Mouse (Mus musculus) fat pad, adult 2 months (tissue): ENCODE results near the gene Gm10153.
"Not testable (repeated sequence)": the region's sequence is repeated elsewhere in the genome, so short reads cannot be mapped to it uniquely, and the experiment has no call there.

Experiments used
- DNase-seq: peaks from one replicate; pipeline ENCODE4 v3.0.0-alpha.2; 2011; ENCODE audit warnings: low read depth, low spot score; ENCODE audit errors: extremely low read depth

The Gm10153 gene

DNA sequence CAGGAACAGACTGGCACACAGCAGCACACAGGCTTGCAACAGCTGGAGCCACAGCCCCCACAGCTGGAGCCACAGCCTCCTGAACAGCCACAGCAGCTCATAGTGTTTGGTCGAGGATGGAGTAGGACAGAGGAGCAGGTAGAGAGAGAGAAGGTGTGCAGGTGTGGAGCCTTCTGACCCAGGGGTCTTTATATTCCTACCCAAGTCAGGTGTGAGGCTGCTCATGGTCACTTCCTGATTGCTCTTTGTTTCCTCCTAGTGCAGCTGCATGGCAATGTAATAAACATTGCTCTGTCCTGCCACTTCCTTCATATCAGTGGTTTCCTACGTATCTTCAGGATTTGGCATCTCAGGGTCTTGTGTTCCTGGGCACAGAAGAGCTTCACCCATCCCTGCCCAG is at the start of gene Gm10153:
Gene Gm10153, minus strand, starts transcription at position 101 of the 400 bp plus-strand sequence.
- no peak for DNase-seq

DNA sequence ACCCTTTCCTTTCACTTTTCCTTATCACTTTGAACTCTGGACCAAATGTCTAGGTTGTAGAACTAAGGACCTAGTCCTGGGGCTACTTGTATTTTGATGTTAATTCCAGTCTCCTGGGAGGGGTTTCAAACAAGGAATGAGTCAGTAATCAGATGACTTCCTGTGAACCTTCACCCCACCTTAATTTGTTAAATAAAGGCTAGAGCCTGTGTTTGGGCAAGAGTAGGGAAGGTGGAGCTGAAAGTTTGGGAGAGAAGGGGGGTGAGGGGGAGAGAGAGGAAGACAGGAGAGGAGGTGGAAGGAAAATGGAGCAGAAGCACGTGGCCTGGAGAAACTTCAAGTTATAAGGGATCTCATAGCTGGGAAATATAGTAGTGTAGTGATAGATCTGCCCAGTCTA is 41.4 kb upstream of the Gm10153 start:
- DNase-seq, result no peak

DNA sequence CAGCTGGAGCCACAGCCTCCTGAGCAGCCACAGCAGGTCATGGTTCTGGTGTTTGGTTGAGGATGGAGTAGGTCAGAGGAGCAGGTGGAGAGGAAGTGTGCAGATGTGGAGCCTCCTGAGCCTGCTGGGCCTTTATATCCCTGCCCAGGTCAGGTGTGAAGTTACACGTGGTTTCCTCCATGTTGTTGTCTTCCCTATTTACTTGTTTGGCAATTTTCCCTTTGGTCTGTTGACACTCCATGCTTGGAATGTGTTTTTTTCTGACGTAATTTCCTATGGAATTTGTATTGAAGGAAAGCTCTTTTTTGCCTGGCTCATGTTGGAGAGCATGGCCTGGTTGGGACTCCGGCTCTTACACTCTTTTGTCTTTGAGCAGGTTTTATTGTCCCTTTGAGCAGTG is 39.7 kb upstream of the Gm10153 start, which contains the start of gene Krtap5-5:
Gene Krtap5-5, minus strand, starts transcription at position 101 of the 400 bp plus-strand sequence.
- DNase-seq, result not testable (repeated sequence)

DNA sequence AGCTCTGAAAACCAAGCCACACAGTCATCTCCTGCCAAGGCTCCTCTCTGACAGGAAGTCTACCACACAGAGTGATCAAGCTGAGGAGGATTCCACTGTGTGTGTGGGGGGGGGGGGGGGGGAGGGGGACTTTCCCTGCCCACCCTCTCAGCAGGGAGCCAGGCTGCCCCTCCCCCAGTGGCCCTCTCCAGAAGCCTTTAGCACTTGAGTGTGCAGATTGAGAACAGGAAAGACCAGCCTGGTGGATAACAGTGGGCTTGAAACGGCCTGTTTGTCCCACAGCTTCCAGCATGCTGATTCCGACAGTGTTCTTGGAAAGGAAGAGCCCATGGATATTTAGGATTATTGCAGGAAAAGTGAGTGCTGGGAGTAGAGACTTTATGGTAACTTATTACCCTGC is 34.3 kb upstream of the Gm10153 start:
- no peak for DNase-seq

DNA sequence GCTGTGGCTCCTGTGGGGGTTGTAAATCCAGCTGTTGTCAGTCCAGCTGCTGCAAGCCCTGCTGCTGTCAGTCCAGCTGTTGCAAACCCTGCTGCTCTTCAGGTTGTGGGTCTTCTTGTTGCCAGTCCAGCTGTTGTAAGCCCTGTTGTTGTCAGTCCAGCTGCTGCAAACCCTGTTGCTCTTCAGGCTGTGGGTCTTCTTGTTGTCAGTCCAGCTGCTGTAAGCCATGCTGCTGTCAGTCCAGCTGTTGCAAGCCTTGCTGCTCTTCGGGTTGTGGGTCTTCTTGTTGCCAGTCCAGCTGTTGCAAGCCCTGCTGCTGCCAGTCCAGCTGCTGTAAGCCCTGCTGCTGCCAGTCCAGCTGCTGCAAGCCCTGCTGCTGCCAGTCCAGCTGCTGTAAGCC is 21.9 kb upstream of the Gm10153 start:
- not testable (repeated sequence) for DNase-seq

DNA sequence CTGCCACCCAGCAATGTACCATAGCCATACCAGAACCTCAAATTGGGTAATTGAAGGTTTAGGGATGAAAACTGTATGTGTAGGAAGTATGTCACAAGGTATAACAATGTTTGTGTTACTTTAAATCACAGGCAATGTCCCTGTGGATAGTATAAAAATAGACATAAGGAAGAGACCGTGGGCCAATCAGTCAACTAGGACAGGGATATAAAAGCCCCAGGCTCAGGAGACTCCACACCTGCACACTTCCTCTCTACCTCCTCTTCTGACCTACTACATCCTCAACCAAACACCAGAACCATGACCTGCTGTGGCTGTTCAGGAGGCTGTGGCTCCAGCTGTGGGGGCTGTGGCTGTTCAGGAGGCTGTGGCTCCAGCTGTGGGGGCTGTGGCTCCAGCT is 21.4 kb upstream of the Gm10153 start, which contains the start of gene Gm7579:
Gene Gm7579, plus strand, starts transcription at position 301 of the 400 bp plus-strand sequence.
- no peak for DNase-seq

DNA sequence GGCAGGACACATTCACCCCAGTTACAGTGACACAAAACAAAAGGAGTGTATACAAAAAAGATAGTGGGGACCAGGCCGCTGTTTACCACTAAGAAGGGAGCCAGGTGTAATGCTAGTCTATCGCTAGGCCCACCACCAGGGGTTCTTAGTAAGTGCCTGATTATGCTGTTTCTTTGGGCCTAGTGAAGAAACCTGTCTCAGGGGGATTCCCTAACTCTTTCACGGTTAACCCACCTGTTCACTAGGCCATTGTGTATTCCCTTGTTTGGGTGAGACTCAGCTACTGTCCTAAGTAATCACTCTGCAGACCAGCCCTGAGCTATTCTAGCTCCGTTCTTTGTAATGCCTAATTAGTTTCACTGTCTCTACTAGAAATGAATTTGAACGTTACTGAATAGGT is 16.7 kb upstream of the Gm10153 start:
- DNase-seq, result not testable (repeated sequence)

DNA sequence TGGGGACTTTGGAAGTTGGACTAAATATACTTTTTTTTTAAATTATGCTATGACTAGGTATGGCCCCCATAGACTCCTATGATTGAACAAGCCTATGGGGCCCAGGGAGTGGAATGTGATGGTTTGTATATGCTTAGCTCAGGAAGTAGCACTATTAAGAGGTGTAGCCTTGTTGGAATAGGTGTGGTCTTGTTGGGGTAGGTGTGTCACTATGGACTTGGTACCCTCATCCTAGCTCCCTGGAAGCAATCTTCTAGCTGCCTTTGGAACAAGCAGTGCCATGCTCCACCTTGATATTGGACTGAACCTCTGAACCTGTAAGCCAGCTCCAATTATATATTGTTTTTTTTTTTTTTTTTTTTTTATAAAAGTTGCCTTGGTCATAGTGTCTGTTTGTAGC is 15.3 kb upstream of the Gm10153 start:
- DNase-seq, result no peak

DNA sequence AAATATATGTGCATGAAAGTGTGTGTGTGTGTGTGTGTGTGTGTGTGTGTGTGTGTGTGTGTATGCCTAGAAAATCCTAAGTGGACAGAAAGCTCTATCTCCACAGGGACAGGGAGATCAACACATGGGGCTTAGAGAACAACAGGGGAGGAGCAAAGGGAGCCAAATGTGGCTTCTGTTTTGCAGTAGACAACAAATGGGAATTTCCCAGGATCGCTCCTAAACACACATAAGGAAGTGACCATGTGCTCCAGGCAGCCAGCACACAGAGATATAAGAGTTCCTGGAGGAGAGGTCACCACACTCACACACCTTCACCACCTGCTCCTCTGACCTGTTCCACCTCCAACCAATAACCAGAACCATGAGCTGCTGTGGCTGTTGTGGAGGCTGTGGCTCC is 10.9 kb upstream of the Gm10153 start, which contains the start of gene Krtap5-3:
Gene Krtap5-3, plus strand, starts transcription at position 301 of the 400 bp plus-strand sequence.
- DNase-seq, result no peak

DNA sequence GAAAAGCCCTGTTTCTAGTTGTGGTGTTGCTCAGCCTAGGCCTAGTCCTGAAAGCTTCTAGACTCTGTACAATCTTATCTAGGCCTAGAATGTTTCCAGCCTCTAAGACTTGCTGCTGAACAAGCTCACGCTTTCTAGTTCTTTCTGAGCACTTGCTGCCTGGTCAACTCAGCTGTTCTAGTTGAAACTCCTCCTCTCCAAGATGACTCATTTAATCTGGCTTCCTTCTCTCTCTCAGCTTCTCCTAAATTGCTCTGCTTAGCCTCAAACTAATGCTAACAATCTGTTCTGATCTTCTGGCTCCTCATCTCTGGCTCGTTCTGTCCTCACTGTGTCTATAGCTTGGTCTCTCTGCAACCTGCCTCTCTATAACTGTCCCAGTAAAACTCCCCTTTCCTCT is 8.6 kb upstream of the Gm10153 start:
- no peak for DNase-seq

DNA sequence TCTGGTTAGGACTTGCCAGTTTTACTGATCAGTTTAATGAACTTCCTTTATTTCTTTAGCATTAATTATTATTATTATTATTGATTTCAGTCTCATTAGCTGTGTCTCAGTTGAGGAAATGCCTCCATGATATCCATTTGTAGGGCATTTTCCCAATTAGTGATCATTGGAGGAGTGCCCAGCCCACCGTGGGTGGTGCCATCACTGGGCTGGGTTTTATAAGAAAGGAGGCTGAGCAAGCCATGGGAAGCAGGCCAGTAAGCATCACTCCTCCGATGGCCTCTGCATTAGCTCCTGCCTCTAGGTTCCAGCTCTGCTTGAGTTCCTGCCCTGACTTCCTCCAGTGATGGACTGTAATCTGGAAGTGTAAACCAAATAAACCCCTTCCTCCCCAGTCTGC is 2.0 kb downstream of the Gm10153 start:
- no peak for DNase-seq

DNA sequence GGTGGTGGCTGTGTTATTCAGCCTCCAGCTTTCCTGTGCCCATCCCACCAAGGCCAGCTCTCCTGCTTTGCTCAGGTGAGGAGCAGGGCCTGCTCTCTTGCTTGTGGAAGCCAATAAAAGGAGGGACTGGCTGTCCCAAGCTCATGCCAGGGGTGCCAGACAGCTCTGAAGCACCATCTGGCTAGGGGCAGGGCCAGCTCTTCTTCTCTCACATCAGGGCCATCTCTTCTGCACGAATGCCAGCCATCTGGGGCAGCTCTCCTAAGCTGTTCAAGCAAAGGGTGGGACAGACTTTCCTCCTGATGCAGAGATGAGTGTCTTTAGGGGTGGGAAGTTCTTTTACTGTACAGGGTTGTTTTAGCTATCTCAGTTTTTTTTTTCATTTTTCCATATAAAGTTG is 9.2 kb downstream of the Gm10153 start:
- no peak for DNase-seq

DNA sequence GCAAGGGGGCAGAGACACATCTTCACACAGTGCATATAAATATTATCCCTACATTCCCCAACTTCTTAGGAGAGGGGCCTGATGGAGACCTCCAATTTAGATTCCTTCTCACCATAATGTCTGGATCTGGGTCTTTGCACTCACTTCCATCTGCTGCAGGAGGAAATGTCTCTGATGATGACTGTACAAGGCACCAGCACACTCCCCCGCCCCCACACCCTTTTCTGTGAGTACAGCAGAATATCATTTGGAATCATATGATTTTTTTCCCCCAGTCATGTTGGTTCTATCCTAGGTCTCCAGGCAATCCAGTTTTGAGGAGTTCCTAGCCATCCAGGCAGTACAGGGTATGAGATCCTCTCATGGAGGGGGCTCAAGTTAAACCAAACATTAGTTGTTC is 11.5 kb downstream of the Gm10153 start:
- no peak for DNase-seq

DNA sequence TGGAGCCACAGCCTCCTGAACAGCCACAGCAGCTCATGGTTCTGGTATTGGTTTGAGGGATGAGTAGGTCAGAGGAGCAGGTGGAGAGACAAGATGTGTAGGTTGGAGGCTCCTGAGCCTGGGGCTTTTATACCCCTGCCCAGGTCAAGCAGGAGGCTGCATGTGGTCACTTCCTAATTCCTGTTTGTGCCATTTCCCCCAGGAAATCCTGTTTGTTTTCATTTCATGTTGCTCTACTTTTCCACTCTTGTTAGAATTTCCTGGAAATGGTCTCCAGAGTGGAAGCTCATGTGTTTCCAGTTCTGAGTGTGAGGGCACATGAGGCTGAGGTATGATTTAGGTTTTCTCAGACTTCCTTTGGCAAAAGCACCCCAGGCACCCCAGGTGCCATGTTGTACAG is 14.3 kb downstream of the Gm10153 start, which contains the start of gene Krtap5-2:
Gene Krtap5-2, minus strand, starts transcription at position 101 of the 400 bp plus-strand sequence.
- not testable (repeated sequence) for DNase-seq

DNA sequence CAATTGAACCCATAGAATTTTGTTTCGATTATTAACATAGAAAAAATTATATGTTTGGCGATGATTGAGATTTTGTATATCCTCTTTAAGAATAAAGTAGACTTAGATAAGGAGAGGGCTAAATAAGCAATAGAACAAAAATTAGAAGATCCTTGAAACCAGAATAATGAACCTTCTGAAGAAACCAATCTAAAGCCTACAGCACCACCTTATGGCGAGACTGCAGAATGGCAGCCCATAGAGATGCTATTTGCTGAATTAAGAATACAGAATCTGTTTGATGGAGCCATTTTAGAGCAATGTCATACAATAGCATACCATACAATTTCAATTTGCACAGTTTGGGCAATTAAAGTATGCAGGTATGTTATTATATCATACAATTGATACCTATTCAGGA is 20.4 kb downstream of the Gm10153 start:
- DNase-seq, result no peak

DNA sequence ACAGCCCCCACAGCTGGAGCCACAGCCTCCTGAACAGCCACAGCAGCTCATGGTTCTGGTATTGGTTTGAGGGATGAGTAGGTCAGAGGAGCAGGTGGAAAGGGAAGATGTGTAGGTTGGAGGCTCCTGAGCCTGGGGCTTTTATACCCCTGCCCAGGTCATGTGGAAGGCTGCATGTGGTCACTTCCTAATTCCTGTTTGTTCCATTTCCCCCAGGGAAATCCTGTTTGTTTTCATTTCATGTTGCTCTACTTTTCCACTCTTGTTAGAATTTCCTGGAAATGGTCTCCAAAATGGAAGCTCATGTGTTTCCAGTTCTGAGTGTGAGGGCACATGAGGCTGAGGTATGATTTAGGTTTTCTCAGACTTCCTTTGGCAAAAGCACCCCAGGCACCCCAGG is 24.6 kb downstream of the Gm10153 start, which contains the start of gene Gm4553:
Gene Gm4553, minus strand, starts transcription at position 101 of the 400 bp plus-strand sequence.
- not testable (repeated sequence) for DNase-seq

DNA sequence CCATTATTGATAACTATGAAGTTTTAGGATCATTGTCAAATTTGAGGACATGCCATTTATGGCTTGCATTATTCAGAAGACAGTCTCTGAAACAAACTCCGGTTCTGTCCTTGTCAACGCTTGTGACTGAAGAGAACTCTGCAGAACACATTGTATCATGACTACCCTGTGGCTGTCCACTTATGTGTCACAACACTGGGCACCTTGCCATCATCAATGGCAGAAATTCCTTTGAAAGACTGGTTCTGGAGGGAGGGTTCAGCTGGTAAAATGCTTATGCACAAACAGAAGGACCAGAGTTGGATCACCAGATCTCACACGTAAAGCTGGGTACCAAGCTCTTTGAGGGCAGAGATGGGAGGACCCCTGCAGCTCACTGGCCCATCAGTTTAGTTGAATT is 30.8 kb downstream of the Gm10153 start:
- no peak for DNase-seq

DNA sequence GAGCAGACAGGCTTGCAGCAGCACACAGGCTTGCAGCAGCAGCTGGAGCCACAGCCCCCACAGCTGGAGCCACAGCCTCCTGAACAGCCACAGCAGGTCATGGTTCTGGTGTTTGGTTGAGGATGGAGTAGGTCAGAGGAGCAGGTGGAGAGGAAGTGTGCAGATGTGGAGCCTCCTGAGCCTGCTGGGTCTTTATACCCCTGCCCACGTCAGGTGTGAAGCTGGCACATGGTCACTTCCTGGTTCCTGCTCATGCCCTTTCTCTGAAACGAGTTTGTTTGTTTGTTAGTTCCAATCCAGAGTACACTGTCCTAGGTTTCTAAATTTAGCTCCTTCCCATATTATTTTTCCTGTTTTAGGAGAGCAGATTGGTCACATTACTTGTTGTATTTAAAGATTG is 33.2 kb downstream of the Gm10153 start, which contains the start of gene Gm29735:
Gene Gm29735, minus strand, starts transcription at position 101 of the 400 bp plus-strand sequence.
- DNase-seq, result not testable (repeated sequence)

DNA sequence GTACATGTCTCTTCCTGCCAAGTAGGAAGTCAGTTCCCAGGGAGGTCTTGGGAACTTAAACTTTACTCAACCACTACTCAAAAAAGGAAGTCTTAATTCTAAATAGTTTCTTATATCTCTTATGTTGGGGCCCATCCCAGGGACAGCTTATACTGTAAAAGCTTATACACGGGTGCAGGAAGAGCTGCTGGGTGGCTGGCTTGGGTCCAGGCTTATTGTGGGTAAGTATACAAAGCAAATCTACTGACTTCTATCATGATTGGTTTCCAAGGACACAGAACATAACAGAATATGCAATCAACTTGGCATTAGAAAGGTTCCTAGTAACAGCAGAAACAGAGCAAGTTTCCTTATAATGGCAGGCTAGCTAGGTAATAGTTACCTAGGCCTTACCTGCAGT is 34.9 kb downstream of the Gm10153 start:
- no peak for DNase-seq

DNA sequence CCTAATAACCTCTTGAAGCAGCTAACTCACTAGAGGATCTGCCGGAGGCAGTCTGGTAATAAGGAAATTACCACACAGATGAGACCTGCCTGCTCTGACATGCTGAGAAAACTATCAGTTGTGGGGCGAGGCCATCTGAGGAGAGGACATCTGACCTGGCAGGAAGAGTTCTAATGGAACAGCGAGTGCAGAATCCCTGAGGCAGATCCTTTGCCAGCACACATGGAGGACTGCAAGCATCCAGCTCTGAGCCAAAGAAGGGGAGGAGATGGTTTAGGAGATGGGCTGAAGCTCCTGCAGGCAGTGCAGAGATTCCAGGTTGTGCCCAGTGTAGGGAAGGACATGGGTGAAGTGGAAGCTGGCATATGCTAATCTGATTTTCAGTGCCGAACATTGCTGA is 38.0 kb downstream of the Gm10153 start:
- no peak for DNase-seq

DNA sequence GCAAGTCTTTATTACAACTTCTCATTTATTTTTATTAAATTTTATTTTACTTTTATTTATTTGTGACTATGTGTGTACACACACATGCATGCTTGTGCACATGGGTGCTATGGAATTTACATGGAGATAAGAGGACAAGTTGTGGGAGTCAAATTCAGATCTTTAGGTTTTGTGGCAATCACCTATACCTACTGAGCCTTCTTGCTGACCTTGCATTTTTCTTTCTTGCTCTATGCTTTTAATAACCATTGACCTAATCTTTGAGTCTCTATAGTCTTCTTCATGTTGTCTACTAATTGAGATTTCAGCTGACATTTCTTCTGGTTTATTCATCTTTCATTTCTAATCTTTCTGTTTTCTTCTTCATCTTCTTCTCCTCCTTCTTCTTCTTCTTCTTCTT is 41.6 kb downstream of the Gm10153 start:
- no peak for DNase-seq

DNA sequence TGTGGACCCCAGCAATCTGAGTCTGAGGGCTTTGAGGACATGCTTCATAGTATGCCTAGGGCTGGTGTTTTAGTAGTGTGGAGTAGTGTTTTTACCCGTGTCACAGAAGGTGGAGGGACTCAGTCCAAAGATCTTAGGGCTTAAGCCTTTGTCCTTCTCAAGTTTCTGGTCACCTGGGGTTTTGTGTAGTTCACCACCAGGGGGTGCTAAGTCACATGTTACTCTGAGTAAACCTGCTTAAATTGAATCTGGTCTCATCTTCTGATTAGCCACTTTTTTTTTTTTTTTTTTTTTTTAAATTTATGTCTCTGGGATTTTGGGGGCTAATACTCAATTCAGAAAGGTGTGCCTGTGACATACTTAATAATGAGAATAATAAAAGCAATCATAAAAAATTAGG is 44.2 kb downstream of the Gm10153 start:
- no peak for DNase-seq

DNA sequence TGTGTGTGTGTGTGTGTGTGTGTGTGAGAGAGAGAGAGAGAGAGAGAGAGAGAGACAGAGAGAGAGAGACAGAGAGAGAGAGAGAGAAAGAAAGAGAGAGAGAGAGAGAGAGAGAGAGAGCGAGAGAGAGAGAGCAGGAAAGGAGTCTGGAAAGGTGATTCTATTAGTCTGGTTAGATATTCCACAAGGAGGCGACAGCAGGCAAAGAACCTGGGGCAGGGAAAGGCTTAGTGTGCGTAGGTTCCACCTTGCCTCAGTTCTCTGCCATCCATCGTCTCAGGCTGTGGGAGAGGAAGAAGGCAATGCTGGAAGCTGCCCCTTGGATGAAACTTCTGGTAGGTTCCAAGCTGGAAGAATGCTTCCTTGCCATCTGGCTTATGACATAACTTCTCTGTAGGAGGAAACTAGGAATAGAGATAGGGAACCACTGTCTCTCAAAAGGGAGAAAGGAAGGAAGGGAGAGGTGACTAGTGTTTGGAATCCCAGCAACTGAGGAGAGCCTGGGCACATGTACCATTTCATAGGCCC is 44.7 kb downstream of the Gm10153 start:
- no peak for DNase-seq
